Mouse (Mus musculus): ENCODE data around the gene Robo4.

Robo4 gene

GRCm38 (mm10) chr9:37402501-37402900 lies 804 bp downstream of the Robo4 start:
- WGBS: 94% methylated on average over 7 of the region's 7 CpGs

DNA sequence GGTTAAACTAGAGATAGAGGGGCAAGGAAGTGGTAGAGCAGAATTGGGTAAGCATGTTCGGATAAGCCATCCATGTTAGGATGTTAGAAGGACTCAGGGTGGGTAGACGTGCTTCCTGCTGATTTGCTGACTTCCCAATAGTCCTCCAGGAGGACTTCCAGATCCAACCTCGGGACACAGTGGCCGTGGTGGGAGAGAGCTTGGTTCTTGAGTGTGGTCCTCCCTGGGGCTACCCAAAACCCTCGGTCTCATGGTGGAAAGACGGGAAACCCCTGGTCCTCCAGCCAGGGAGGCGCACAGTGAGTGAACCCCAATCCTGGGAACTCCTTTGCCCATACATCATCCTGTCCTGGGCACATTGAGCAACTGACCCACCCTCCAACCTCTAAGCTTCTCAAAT lies 1.3 kb downstream of the Robo4 start:
- 84% methylated on average over 7 of the region's 7 CpGs for WGBS

DNA sequence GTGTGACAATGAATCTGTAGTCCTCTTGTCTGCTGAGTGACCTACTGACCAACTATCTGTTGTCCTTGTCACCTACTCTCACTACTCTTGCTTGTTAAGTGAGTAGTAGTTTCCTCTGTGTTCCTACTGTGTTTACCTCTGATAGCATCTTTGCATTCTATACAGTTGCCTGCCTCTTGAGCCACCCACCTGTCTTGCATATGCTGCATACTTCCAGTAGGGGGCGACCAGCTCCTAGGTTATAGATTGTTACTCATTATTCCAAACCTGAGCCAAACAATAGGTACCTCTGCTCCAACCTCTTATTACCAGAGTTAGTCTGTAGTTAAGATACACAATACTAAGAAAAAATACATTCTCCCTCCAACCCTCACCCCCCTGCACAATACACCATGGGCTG lies 4.7 kb downstream of the Robo4 start:
- 3% methylated on average over 1 of the region's 1 CpGs for WGBS

- 34% methylated on average over 19 of the region's 19 CpGs for WGBS
Observed at GRCm38 (mm10) chr9:37407850-37408502, 6.3 kb downstream of the Robo4 start.

DNA sequence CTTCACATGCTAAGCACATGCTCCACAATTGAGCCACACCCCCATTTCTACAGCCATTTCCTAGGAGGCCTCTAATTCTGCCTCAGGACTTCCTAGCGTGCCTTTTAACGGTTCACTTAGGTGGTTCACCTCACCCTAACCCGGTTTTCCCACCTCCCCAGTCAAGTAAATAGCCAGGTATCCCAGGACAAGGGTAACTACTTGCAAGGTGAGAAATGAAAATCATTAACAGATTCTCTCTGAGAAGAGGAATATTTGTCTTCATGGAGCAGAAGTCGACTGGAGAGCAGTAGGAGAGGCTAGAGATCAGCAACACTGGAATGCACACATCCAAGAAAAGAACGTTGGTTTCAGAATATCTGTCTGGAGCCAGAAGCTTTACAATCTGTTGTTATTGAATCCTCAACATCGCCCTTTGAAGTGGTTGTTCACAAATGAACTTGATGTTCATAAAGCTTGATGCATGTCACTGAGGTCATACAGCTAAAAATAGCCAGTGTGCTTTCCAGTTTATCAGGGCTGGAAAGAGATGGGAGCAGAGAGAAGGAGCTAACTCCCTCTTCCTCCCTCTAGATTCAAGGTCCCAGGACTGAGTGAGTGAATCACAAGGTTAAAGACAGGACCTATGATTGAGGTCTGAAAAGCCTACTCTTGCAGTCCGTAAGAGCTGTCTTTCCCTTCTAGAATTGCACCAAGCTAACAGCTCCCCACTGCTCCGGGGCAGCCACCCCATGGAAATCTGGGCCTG lies 8.2 kb downstream of the Robo4 start:
- WGBS: 76% methylated on average over 8 of the region's 8 CpGs

DNA sequence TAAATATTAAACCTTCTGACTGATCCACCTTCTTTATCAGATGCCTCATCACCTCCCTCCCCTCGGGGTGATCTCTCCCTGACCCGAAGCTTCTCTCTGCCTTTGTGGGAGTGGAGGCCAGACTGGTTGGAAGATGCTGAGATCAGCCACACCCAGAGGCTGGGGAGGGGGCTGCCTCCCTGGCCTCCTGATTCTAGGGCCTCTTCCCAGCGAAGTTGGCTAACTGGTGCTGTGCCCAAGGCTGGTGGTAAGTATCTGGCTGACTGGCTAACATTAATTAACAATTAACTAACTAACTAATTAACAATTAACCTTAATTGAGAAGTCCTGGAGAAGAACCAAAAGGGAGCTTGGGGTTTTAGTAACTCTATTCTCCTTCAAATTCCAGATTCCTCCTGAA lies 11.3 kb downstream of the Robo4 start:
- 70% methylated on average over 3 of the region's 3 CpGs for WGBS

GRCm38 (mm10) chr9:37414666-37415065 lies 13.0 kb downstream of the Robo4 start:
- 70% methylated on average over 3 of the region's 3 CpGs for WGBS

- 78% methylated on average over 4 of the region's 4 CpGs for WGBS
Observed at GRCm38 (mm10) chr9:37418791-37419190, 17.1 kb downstream of the Robo4 start.

DNA sequence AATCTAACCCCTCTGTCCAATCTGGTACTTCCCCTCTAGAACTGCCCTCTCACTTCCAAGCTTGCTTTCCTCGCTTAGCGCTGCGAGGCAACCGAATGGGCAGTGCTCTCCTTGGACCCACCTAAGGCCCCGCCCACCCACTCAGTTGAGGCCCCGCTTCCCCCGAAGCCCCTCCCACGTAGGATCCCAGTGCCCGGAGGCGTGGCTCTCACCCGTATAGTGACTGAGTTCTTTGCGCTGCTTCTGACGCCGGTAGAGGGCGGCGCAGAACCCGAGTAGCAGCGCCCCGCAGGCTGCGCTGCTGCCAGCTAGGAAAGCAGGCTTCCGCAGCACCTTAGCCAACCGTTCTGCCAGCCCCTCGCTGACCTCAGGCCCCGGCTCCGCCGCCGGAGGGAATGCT lies 19.0 kb downstream of the Robo4 start:
- WGBS: 2% methylated on average over 27 of the region's 27 CpGs

DNA sequence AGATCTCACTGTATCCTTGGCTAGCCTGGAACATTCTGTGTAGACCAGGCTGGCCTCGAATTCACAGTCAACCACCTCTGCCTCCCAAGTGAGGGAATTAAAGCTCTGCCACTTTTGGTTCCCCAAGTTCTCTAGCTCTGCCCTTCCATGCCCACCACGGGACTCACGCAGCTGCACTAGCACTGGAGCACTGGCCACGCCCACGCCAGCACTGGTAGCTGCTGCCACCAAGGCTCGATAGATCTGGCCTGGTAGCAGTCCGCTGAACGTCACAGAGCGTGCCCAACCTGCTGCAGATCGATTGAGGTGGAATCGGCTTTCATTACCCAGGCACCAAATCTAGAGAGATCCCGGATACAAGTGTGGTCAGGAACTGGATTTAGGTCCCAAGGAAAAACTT lies 19.5 kb downstream of the Robo4 start:
- WGBS: 42% methylated on average over 12 of the region's 12 CpGs

DNA sequence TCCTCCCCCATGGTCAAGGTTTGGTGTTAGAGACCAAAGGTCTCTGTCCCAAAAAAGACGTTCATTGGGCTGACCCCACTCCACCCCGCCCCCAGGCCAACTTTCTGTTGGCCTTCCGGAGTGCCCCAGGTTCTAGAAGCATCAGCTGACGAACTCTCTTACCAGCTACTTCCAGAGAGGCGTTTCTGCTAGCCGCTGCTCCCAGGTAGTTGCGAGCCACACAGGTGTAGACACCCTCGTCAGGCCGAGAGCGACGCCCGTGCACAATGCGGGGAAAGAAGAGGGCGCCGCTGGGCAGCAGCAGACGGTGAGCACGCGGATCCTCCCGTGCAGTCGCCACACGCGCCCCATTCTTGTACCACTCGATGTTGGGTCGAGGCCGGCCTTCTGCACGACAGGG lies 27.6 kb downstream of the Robo4 start:
- WGBS: 66% methylated on average over 26 of the region's 26 CpGs

- WGBS: 4% methylated on average over 12 of the region's 12 CpGs
Observed at GRCm38 (mm10) chr9:37430582-37430981, 28.9 kb downstream of the Robo4 start.

- WGBS: 4% methylated on average over 16 of the region's 17 CpGs
Observed at GRCm38 (mm10) chr9:37432026-37432666, 30.4 kb downstream of the Robo4 start.

GRCm38 (mm10) chr9:37432720-37433421 lies 31.2 kb downstream of the Robo4 start, which contains the start of gene Robo3:
TSS of gene Robo3 (minus strand) at chr9:37433246.
- WGBS: 1% methylated on average over 40 of the region's 40 CpGs

GRCm38 (mm10) chr9:37433823-37434560 lies 32.3 kb downstream of the Robo4 start:
- WGBS: 29% methylated on average over 18 of the region's 18 CpGs

GRCm38 (mm10) chr9:37434932-37435331 lies 33.2 kb downstream of the Robo4 start:
- WGBS: 45% methylated on average over 14 of the region's 14 CpGs

DNA sequence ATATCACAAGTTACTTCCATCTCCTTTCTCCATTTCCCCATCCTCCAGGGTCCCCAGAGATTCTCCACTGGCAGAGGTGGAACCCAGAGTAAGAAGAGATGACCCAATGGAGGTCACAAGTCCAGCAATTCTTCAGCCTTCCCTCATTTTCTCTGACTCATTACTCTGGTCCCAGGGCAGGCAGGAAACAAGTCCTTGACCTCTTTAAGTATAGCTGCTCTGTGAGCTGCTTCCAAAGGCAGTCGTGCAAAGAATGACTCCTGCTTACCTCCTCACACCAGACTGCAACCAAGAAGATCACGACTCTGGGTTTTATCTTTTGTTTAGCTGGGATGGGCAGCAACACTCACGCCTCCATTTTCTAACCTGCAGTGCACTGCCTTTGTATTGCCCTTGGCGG lies 33.9 kb downstream of the Robo4 start:
- WGBS: 51% methylated on average over 4 of the region's 4 CpGs

DNA sequence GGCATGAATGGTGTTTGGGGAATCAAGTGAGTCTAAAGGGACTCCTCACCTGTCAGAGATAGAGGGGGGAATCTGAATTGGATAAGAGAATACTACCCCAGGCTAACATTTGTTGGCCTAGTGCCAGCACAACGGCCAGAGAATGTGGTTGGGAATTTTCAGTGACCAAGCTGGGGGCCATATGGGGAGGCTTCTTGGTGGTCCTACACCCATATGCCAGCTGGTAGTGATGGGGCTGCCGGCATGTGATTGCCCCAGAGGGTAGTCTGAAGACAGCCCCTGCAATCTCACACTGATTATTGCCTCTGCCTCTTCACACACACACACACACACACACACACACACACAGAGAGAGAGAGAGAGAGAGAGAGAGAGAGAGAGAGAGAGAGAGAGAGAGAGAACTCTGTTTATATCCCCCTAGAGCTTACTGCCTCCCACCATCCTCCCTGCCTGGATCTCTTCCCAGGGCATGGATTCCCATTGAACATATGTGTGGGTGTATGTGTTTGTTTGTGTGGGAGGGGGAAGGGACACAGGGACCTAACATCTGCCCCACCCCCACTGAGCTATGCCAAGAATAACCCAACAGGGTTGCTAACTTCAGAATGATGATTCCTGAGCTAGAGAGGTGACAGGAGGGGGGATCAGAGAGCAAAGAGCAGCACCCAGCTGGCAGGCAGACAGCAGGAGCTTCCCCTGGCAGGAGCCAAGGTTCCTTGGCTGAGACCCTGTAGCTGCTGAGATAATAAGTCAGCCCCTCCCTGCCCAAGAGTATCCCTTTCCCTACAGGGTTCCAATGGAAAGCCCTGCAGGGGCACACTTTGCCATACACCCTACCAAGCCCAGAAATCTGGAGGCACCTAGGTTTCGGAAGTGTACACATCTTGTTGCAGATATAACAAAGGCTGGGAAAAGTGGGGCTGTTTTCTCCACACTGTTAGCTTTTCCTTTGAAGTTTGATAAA lies 36.4 kb downstream of the Robo4 start:
- WGBS: 29% methylated on average over 3 of the region's 3 CpGs

- 36% methylated on average over 5 of the region's 5 CpGs for WGBS
Observed at GRCm38 (mm10) chr9:37452401-37452800, 50.7 kb downstream of the Robo4 start.

DNA sequence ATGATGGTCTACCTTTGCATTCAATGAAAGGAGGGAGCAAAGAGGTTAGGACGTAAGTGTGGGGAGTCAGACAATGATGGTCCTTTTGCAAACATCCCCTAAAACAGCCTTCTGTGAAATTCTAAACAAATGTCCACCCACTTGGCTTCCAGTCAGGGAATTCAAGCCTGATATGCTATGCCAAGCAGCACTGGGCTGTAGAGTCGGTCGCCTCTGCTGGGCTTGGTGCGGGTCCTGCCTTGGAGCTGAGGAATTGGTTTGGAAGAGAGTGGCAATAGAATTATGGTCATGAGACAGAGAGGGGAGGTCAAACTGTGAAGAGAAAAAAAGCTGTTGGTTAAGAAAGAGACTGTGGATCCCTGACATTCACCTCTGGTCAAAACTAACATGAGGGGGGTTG lies 51.6 kb downstream of the Robo4 start:
- WGBS: 66% methylated on average over 4 of the region's 4 CpGs
